ENCODE assay signal across 10 mouse cellular contexts in genomic region chr7:144862126-144862525, GRCm38 (mm10). TPM values are rescaled to one million over a fixed set of nuclear protein-coding genes. Genes with fewer than 3 reads are reported as not detected.
DNase-seq lines count a peak whose midpoint lies in the region; ATAC-seq and TF ChIP-seq lines count a peak whose summit lies in the region.
"Had no signal": no experiment of that assay in that cellular context is flagged by ENCODE, and none has a peak within 500 bp of the region (broad histone marks: within the 10 kb centered on the region; RNA-seq: fewer than 3 reads in every experiment).

No protein-coding gene starts in this region.

- peaks cover 76% of the 10 kb centered on the region for H3K27me3 ChIP-seq in embryonic facial prominence, embryonic 15.5 days
- H3K27me3 ChIP-seq in limb, embryonic 13.5 days: peaks cover 96% of the 10 kb centered on the region

- no peak for ATAC-seq in embryonic facial prominence, embryonic 15.5 days (ENCODE audit: insufficient number of reproducible peaks, low FRiP score, low TSS enrichment, low read depth)
- no peak for ATAC-seq in limb, embryonic 13.5 days (ENCODE audit: low FRiP score, low read depth)

- peak overlapping the region; percentile 40 for H3K4me3 ChIP-seq in gastrocnemius, adult 2 months
- peak overlapping the region; percentile 86 to 93 for H3K4me3 ChIP-seq in ES-E14 (ENCODE audit: insufficient read depth in 1 of 2, low read depth in 1 of 2, low read length in 2 of 2, poor library complexity in 1 of 2, severe bottlenecking in 1 of 2)
- peak overlapping the region; percentile 23 for H3K4me3 ChIP-seq in embryonic facial prominence, embryonic 15.5 days (replicated peaks)
- peak overlapping the region; percentile 27 for H3K4me3 ChIP-seq in limb, embryonic 13.5 days
- H3K4me3 ChIP-seq in lung, adult 2 months (replicated peaks; ENCODE audit: extremely low read depth, low read depth, low read length): no peak overlapping the region

- peaks cover 10 to 29% of the 10 kb centered on the region in 2 experiments for H3K4me1 ChIP-seq in ES-E14 (ENCODE audit: control insufficient read depth in 2 of 2, insufficient read depth in 2 of 2, low read length in 2 of 2, poor library complexity in 1 of 2)
- peaks cover 14% of the 10 kb centered on the region for H3K4me1 ChIP-seq in embryonic facial prominence, embryonic 15.5 days
- H3K4me1 ChIP-seq in limb, embryonic 13.5 days: peaks cover 12% of the 10 kb centered on the region
- H3K4me1 ChIP-seq in lung, adult 2 months (ENCODE audit: control insufficient read depth, insufficient read depth, low read length): no peaks in the 10 kb centered on the region

- H3K9ac ChIP-seq in ES-E14 (ENCODE audit: insufficient read depth, low read depth, low read length, poor library complexity, severe bottlenecking): peak overlapping the region; percentile 94
- no peak overlapping the region for H3K9ac ChIP-seq in embryonic facial prominence, embryonic 15.5 days
- H3K9ac ChIP-seq in limb, embryonic 13.5 days: no peak overlapping the region

- TF ChIP-seq POLR2A in lung, adult 2 months (IDR thresholded peaks at IDR 0.05; ENCODE audit: borderline replicate concordance, extremely low read depth, low read depth, low read length): no peak

- no peak for TF ChIP-seq CTCF in gastrocnemius, adult 2 months (IDR thresholded peaks at IDR 0.05)
- TF ChIP-seq CTCF in lung, adult 2 months (IDR thresholded peaks at IDR 0.05; ENCODE audit: insufficient read depth, low read length): no peak

- WGBS in embryonic facial prominence, embryonic 15.5 days: 2% methylated on average over 15 of the region's 15 CpGs
- 2% methylated on average over 15 of the region's 15 CpGs for WGBS in limb, embryonic 13.5 days
- 5% methylated on average over 15 of the region's 15 CpGs for WGBS in lung, adult 2 months

- no peak for DNase-seq in gastrocnemius, adult 2 months
- no peak for DNase-seq in gastrocnemius, postnatal 4 days (ENCODE audit: low spot score in 2 of 2)
- no peak for DNase-seq in ES-E14 (ENCODE audit: low read depth, low spot score)
- no peak for DNase-seq in urinary bladder, adult 2 months (ENCODE audit: low spot score)
- DNase-seq in adrenal gland, adult (ENCODE audit: inconsistent age in 2 of 2, low spot score in 1 of 2): no peak
- no peak for DNase-seq in lung, adult 2 months
- DNase-seq: lung, adult 18-20 months had no signal

- no peaks in the 10 kb centered on the region for H3K9me3 ChIP-seq in ES-E14 (ENCODE audit: control insufficient read depth, insufficient read depth, low read depth, low read length)
- no peaks in the 10 kb centered on the region for H3K9me3 ChIP-seq in embryonic facial prominence, embryonic 15.5 days (replicated peaks)
- H3K9me3 ChIP-seq in limb, embryonic 13.5 days: no peaks in the 10 kb centered on the region

- H3K4me2 ChIP-seq in embryonic facial prominence, embryonic 15.5 days (replicated peaks): peak overlapping the region; percentile 39; the same call in 1 of the 2 replicates
- H3K4me2 ChIP-seq in limb, embryonic 13.5 days (replicated peaks): peak overlapping the region; percentile 51

- peaks cover 30% of the 10 kb centered on the region for H3K36me3 ChIP-seq in ES-E14 (ENCODE audit: control insufficient read depth, insufficient read depth, low read length, poor library complexity, severe bottlenecking)
- no peaks in the 10 kb centered on the region for H3K36me3 ChIP-seq in embryonic facial prominence, embryonic 15.5 days
- H3K36me3 ChIP-seq in limb, embryonic 13.5 days: no peaks in the 10 kb centered on the region

- in situ Hi-C loops in ES-E14 (cut with MboI; ENCODE audit: low sequenced_read_pairs in 2 of 2, unreplicated experiment in 2 of 2): no loop called here

- intact Hi-C loops in gastrocnemius, adult 2 months (cut with DNase I): no loop called here

- no peak overlapping the region for H3K27ac ChIP-seq in gastrocnemius, adult 2 months
- H3K27ac ChIP-seq in ES-E14 (ENCODE audit: insufficient read depth, low read depth, low read length, poor library complexity, severe bottlenecking): peak overlapping the region; percentile 69; the same call in 1 of the 2 replicates
- no peak overlapping the region for H3K27ac ChIP-seq in embryonic facial prominence, embryonic 15.5 days (replicated peaks)
- no peak overlapping the region for H3K27ac ChIP-seq in limb, embryonic 13.5 days

TF ChIP-seq in ES-E14, 5 proteins besides CTCF, POLR2A, EP300 and RAD21:
- no peak for TF ChIP-seq ZNF384 (IDR thresholded peaks at IDR 0.05; ENCODE audit: low read depth, low read length)
- no peak for TF ChIP-seq CHD2 (IDR thresholded peaks at IDR 0.05; ENCODE audit: low read depth, low read length)
- TF ChIP-seq ZC3H11A (IDR thresholded peaks at IDR 0.05; ENCODE audit: borderline replicate concordance, low read depth, low read length): no peak
- TF ChIP-seq MAFK (IDR thresholded peaks at IDR 0.05; ENCODE audit: insufficient read depth, low read depth, low read length): no peak
- no peak for TF ChIP-seq HCFC1 (IDR thresholded peaks at IDR 0.05; ENCODE audit: borderline replicate concordance, insufficient read depth, low read length)

RNA-seq across cellular contexts. Expression of gene Fgf4, which starts 15.0 kb away (rescaled TPM):
- not detected for total RNA-seq in gastrocnemius, adult 2 months (2021)
- total RNA-seq in gastrocnemius, postnatal 4 days (2021): under 1 TPM; 0.07 to 0.13 TPM
- 147 and 268 TPM in 2 replicates for total RNA-seq in ES-E14 (2012; rRNA removed)
- polyA plus RNA-seq in embryonic facial prominence, embryonic 15.5 days (2015; fragmentation: Nextera tagmentation; extraction: Ambion mirVana): 0.42 and 0.65 TPM in 2 replicates
- 0.79 and 1.1 TPM in 2 replicates for polyA plus RNA-seq in limb, embryonic 13.5 days (2015; fragmentation: Nextera tagmentation; extraction: Ambion mirVana)
- polyA plus RNA-seq in urinary bladder, adult 2 months (2012; rRNA removed): not detected in 2 replicates
- not detected in 2 replicates for polyA plus RNA-seq in lung, adult 2 months (2012; rRNA removed)
- total RNA-seq: adrenal gland, adult 18-20 months had no signal

RNA-seq across cellular contexts. Expression of gene Fgf3, which starts 24.2 kb away (rescaled TPM):
- total RNA-seq in gastrocnemius, adult 2 months (2021): not detected
- total RNA-seq in gastrocnemius, postnatal 4 days (2021): not detected
- total RNA-seq in ES-E14 (2012; rRNA removed): 2.4 and 3.3 TPM in 2 replicates
- 0.24 and 1.1 TPM in 2 replicates for polyA plus RNA-seq in embryonic facial prominence, embryonic 15.5 days (2015; fragmentation: Nextera tagmentation; extraction: Ambion mirVana)
- 0.23 and 0.25 TPM in 2 replicates for polyA plus RNA-seq in limb, embryonic 13.5 days (2015; fragmentation: Nextera tagmentation; extraction: Ambion mirVana)
- polyA plus RNA-seq in urinary bladder, adult 2 months (2012; rRNA removed): not detected in 2 replicates
- polyA plus RNA-seq in lung, adult 2 months (2012; rRNA removed): not detected in 2 replicates

RNA-seq across cellular contexts. Expression of gene Fgf15, which starts 34.2 kb away (rescaled TPM):
- total RNA-seq in gastrocnemius, adult 2 months (2021): not detected
- not detected for total RNA-seq in gastrocnemius, postnatal 4 days (2021)
- total RNA-seq in ES-E14 (2012; rRNA removed): 10.8 and 43.2 TPM in 2 replicates
- polyA plus RNA-seq in embryonic facial prominence, embryonic 15.5 days (2015; fragmentation: Nextera tagmentation; extraction: Ambion mirVana): 1.00 and 1.6 TPM in 2 replicates
- polyA plus RNA-seq in limb, embryonic 13.5 days (2015; fragmentation: Nextera tagmentation; extraction: Ambion mirVana): 0.22 and 0.31 TPM in 2 replicates
- polyA plus RNA-seq in urinary bladder, adult 2 months (2012; rRNA removed): not detected in 2 replicates
- not detected in 2 replicates for polyA plus RNA-seq in lung, adult 2 months (2012; rRNA removed)

RNA-seq across cellular contexts. Expression of gene LTO1, which starts 52.8 kb away (rescaled TPM):
- 1 to 10 TPM; 8.1 to 9.9 TPM for total RNA-seq in gastrocnemius, adult 2 months (2021)
- total RNA-seq in gastrocnemius, postnatal 4 days (2021): 10 to 100 TPM; 18.4 TPM
- total RNA-seq in ES-E14 (2012; rRNA removed): 23.9 TPM in 2 replicates
- polyA plus RNA-seq in embryonic facial prominence, embryonic 15.5 days (2015; fragmentation: Nextera tagmentation; extraction: Ambion mirVana): 26.6 and 29.5 TPM in 2 replicates
- 27.5 and 32.9 TPM in 2 replicates for polyA plus RNA-seq in limb, embryonic 13.5 days (2015; fragmentation: Nextera tagmentation; extraction: Ambion mirVana)
- polyA plus RNA-seq in urinary bladder, adult 2 months (2012; rRNA removed): 48.1 and 48.3 TPM in 2 replicates
- polyA plus RNA-seq in lung, adult 2 months (2012; rRNA removed): 13.5 and 17.7 TPM in 2 replicates
